Mouse (Mus musculus) cerebellum, postnatal 4 days (tissue): Measurements from ENCODE around the gene Ldhd.
"Not testable (repeated sequence)": the region's sequence is repeated elsewhere in the genome, so short reads cannot be mapped to it uniquely, and the experiment has no call there.

Source experiments
- DNase-seq, 2 experiments: peaks; one replicate each; pipeline ENCODE4 v3.0.0; 2022; ENCODE audit warnings: low spot score in 2 of 2, mixed read lengths in 1 of 2

Gene Ldhd

DNA sequence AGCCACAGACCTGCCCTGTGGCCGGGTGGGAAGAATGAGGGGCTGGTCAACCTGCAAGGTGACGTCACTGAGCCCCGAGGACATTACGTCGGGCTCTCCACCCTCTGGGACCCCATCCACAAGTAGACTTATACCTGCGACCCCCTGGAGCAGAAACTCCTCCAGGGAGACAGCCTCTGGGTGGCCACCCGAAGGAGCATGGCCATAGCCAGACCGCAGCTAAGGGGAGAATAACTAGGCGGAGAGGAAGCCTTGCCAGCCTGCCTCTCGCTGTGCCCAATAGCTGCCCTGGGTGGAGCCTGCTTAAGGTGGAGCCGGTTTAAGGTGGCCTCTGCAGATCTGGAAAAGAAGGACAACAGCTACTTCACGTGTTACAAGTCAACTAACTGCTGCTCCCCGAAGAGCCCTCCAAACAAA lies at the start of gene Ldhd:
Gene Ldhd, minus strand, starts transcription at position 270 of the 417 bp plus-strand sequence.
- no peak for DNase-seq

DNA sequence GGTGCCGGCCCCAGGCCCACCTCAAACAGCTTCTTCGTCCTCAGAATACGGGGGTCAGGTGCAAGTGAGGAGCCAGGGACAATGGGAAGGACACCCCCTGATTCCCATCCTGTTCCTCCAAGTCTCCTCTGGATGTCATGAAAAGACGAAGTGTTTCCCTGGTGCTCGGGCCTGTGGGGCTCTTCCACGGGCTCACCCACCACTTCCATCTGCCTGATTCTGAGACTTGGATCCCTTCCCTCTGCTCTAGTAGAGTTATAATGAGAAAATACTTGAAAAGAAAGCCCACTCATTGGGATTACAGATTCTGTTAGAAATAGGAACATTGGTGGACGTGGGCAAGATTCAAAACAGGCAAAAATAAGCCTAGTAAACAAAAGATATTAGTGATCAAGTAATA lies 48.7 kb upstream of the Ldhd start:
- no peak for DNase-seq

GRCm38 (mm10) chr8:111678111-111678510 lies 47.9 kb upstream of the Ldhd start:
- peak in 1 of 2 experiments; percentile 63 for DNase-seq

DNA sequence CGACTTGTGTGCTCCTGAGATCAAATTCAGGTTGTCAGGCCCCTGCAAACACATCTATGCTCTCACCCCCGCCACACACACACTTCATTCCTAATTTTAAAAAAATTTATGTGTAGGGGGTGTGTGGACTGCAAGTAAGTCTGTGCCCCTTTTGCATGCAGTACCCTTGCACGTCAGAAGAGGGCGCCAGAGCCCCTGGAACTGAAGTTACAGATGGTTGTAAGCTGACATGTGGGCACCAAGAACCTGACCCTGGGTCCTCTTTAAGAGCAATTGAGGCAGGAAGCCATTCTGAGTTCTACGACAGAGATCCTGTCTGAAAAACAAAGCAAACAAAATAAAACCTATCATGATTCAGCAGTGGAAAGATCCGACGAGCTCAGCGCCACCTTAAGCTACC lies 46.1 kb upstream of the Ldhd start:
- no peak for DNase-seq

DNA sequence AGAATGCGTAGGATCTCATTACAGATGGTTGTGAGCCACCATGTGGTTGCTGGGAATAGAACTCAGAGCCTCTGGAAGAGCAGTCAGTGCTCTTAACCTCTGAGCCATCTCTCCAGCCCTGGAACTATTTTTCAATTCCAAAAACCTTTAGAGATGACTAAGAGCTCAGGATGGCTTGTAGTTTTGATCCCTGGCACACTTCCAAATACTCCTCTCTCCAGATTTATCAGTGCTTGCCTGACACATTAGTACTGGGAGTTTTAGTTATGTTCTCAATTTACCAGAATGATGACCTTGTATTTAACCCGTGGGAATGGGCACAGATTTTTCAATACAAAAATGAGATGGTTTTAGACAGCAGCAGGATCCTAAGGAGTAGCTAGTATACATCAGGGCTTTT lies 36.6 kb upstream of the Ldhd start:
- no peak for DNase-seq

GRCm38 (mm10) chr8:111662473-111662872 lies 32.3 kb upstream of the Ldhd start:
- peak; percentile 55 to 64 for DNase-seq

GRCm38 (mm10) chr8:111658819-111659423 lies 28.7 kb upstream of the Ldhd start:
- DNase-seq, result no peak

DNA sequence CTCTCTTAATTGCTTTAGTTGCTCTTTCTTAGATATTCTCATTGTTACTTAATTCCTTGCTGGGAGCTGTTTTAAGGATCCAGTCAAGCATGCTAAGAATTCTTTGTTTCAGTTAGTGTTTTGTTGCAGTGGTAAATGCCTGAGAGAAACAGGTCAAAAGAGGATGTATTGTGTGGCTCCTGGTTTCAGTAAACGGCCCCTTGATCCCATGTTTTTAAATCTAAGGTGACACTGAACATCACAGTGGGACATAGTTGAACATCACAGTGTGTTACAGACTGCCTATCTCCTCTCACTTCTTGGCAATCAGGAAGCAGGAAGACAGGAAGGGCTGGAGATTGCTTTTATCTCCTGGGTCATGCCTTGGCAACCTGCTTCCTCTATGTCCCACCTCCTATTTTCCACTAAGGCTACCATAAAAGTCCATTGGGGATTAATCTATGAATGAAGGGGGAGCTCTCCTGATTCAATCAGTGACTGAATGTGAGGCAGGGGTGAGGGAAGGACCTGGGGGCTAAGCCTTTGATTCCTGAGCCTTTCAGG lies 27.2 kb upstream of the Ldhd start:
- DNase-seq, result no peak

DNA sequence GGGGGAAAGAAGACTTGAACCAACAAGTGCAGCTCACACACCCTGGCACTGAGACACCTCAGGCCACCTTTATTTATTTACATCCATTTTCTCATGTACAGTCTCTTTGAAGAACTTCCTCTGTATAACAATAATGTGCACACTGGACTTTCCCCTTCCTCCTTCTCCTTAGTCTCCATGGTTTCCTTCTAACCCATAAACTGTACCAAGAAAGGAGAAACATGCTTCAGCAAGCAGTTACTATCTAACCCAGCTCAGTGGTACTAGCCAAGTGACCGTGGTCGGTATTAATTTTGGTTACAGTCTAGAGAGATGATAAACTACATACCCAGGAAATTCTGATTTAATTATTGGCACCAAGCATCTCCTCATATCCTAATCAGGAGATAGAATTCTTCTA lies 23.4 kb upstream of the Ldhd start:
- no peak for DNase-seq

DNA sequence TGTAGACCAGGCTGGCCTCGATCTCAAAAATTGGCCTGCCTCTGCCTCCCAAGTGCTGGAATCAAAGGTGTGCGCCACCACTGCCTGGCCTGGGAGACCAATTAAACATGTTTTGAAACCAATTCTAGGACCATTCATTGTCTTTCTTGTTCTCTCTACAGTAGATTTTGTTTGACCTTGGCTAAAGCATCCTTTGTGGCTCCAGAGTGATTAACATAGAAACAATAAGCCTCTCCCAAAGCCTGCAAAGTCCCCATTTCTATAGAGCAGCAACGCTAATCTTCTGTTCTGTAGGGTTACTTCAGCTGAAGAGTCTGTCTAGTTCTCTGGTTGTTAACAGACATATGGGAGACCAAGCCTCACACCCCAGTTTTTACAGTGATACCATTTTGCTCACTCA lies 20.5 kb upstream of the Ldhd start:
- DNase-seq, result no peak

- DNase-seq, result no peak
Observed at GRCm38 (mm10) chr8:111648834-111649233, 18.7 kb upstream of the Ldhd start.

- no peak for DNase-seq
Observed at GRCm38 (mm10) chr8:111645715-111646114, 15.5 kb upstream of the Ldhd start.

- not testable (repeated sequence) for DNase-seq
Observed at GRCm38 (mm10) chr8:111644286-111645051, 14.3 kb upstream of the Ldhd start.

DNA sequence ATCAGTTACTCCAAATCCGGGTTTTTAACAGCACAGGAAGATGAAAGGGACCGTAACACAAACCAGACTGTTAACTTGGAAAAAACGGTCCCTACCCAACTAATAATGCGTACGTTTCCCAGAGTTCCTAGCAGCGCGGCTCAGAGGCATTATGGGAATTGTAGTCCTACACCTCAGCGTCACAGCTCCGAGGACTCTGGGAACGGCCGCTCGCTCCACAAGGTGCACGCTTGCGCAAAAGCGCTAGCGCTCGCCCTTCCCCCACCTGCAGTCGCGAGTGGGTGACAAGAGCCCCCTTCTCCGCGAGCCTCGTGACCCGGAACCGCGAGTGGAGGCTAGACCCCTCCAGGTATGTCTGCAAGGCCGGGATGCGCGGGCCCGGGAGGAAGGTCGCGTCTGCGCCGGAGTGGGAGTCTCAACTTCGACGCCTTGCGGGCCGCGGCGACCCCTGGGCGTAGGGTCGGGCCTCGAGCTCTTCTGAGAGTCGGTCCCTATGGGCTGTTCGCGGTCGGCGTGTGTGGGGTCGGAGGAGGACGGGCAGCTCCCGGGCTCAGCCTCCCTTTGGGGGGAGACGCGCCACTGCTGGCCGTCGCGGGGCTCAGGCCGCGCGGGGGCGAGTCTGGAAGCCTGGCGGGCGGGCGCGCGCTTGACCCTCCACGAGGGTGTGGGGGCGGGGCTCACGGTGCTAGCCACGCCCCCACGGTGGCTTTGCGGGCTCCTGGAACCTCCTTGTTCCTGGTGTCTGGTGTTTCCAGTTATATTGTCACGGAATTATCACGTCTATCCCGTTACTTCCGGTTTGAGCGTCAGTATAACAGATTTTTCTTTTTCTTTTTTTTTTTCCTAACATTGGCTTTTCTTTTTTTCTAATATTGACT lies 13.3 kb upstream of the Ldhd start, which contains the start of gene Zfp1:
Gene Zfp1, plus strand, starts transcription at position 138 of the 878 bp plus-strand sequence.
- DNase-seq, result peak; percentile 77 to 90

DNA sequence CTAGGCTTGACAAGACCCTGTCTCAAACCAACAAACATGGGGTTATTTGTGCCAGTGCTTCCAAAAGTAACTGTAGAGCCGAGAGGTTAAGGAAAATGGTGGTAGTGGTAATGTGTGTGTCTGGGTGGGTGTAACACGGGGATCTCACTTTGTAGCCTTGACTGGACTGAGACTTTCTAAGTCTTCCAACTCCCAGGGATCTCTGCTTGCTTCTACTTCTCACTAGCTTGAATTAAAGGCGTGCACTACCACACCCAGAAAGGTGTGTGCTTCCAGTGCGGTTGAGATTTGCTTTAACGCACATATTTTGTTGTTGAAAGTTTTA lies 12.7 kb upstream of the Ldhd start:
- no peak for DNase-seq

GRCm38 (mm10) chr8:111642496-111642895 lies 12.3 kb upstream of the Ldhd start:
- DNase-seq, result no peak

GRCm38 (mm10) chr8:111641064-111641463 lies 10.9 kb upstream of the Ldhd start:
- DNase-seq, result no peak

- DNase-seq, result no peak
Observed at GRCm38 (mm10) chr8:111638086-111638485, 7.9 kb upstream of the Ldhd start.

- DNase-seq, result no peak
Observed at GRCm38 (mm10) chr8:111632976-111633375, 2.8 kb upstream of the Ldhd start.

DNA sequence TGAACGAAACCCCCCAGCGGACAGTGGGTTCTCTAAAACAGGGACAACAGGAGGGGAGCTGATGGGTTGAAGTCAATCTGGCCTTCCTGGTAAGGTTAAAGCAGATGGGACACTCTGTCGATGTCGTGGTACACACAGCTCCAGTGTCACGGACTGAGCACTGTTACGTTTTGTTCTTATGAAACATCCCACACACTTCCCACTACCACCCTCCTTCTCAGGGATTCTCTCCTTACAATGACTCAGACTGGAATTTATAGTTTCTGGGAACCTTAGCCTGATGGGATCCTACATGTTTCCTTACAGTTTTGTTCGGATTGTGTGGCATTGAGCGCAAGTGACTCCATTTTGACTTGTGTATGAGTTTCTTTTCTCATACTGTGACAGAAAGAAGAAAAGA lies 1.4 kb upstream of the Ldhd start:
- DNase-seq, result no peak

- DNase-seq, result no peak
Observed at GRCm38 (mm10) chr8:111628894-111629501, 1.2 kb downstream of the Ldhd start.

DNA sequence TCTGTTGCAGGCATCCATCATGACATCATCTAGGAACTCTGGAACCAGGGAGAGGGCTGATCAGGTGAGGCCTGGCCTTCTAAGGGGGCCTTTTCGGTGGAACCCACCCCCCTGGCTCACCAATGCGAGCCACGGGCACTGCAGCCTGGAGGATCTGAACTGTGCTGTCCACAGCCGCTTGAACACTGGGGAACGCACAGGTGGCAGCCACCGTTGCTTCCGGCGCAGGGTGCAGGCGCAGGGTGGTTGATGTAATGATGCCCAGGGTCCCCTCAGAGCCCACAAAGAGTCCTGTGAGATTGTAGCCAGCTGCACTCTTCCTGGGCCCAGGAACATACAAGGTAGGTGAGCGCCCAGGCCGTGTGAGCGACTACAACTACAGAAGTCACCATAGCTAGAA lies 1.8 kb downstream of the Ldhd start:
- DNase-seq, result no peak
